Mouse (Mus musculus): ENCODE data around the gene Gp1ba. TPM values are rescaled to one million over a fixed set of nuclear protein-coding genes. Genes with fewer than 3 reads are reported as not detected.

The Gp1ba gene
- total RNA-seq, 2 experiments from 2014 or later, result not detected

Other genes starting within 250 kb of the Gp1ba start
- 31.6 and 33.0 TPM in 2 replicates for gene Pelp1, start 229.1 kb upstream of the Gp1ba start, total RNA-seq (2014; fragmentation: Nextera tagmentation)
- gene Pelp1, start 229.1 kb upstream of the Gp1ba start, total RNA-seq (2017), result 9.9 and 12.7 TPM in 2 replicates
- 63.2 and 69.8 TPM in 2 replicates for gene Arrb2, start 206.5 kb upstream of the Gp1ba start, total RNA-seq (2014; fragmentation: Nextera tagmentation)
- gene Arrb2, start 206.5 kb upstream of the Gp1ba start, total RNA-seq (2017), result 41.1 and 74.9 TPM in 2 replicates
- 19.7 and 28.5 TPM in 2 replicates for gene Med11, start 187.2 kb upstream of the Gp1ba start, total RNA-seq (2014; fragmentation: Nextera tagmentation)
- gene Med11, start 187.2 kb upstream of the Gp1ba start, total RNA-seq (2017), result 31.5 and 35.8 TPM in 2 replicates
- not detected in 2 replicates for gene Zmynd15, start 179.7 kb upstream of the Gp1ba start, total RNA-seq (2014; fragmentation: Nextera tagmentation)
- not detected in 2 replicates for gene Zmynd15, start 179.7 kb upstream of the Gp1ba start, total RNA-seq (2017)
- not detected in 2 replicates for gene Cxcl16, start 179.1 kb upstream of the Gp1ba start, total RNA-seq (2014; fragmentation: Nextera tagmentation)
- gene Cxcl16, start 179.1 kb upstream of the Gp1ba start, total RNA-seq (2017), result 0.22 TPM in 1 of 2 replicates, not detected in the other
- gene Tm4sf5, start 133.9 kb upstream of the Gp1ba start, total RNA-seq (2014; fragmentation: Nextera tagmentation), result not detected in 2 replicates
- not detected in 2 replicates for gene Tm4sf5, start 133.9 kb upstream of the Gp1ba start, total RNA-seq (2017)
- not detected in 2 replicates for gene Vmo1, start 124.5 kb upstream of the Gp1ba start, total RNA-seq (2014; fragmentation: Nextera tagmentation)
- gene Vmo1, start 124.5 kb upstream of the Gp1ba start, total RNA-seq (2017), result not detected in 2 replicates
- not detected in 2 replicates for gene Gltpd2, start 119.9 kb upstream of the Gp1ba start, total RNA-seq (2014; fragmentation: Nextera tagmentation)
- gene Gltpd2, start 119.9 kb upstream of the Gp1ba start, total RNA-seq (2017), result not detected in 2 replicates
- gene Psmb6, start 113.8 kb upstream of the Gp1ba start, total RNA-seq (2014; fragmentation: Nextera tagmentation), result 243 and 281 TPM in 2 replicates
- gene Psmb6, start 113.8 kb upstream of the Gp1ba start, total RNA-seq (2017), result 290 and 384 TPM in 2 replicates
- gene Gm40193, start 106.2 kb upstream of the Gp1ba start, total RNA-seq (2014; fragmentation: Nextera tagmentation), result not detected in 2 replicates
- gene Gm40193, start 106.2 kb upstream of the Gp1ba start, total RNA-seq (2017), result not detected in 2 replicates
- 0.99 and 6.2 TPM in 2 replicates for gene Pld2, start 99.1 kb upstream of the Gp1ba start, total RNA-seq (2014; fragmentation: Nextera tagmentation)
- 0.10 and 0.26 TPM in 2 replicates for gene Pld2, start 99.1 kb upstream of the Gp1ba start, total RNA-seq (2017)
- gene Mink1, start 76.2 kb upstream of the Gp1ba start, total RNA-seq (2014; fragmentation: Nextera tagmentation), result 25.0 and 36.1 TPM in 2 replicates
- 11.2 and 13.3 TPM in 2 replicates for gene Mink1, start 76.2 kb upstream of the Gp1ba start, total RNA-seq (2017)
- gene 4930544D05Rik, start 23.3 kb upstream of the Gp1ba start, total RNA-seq (2014; fragmentation: Nextera tagmentation), result 1.2 TPM in 1 of 2 replicates, not detected in the other
- not detected in 2 replicates for gene 4930544D05Rik, start 23.3 kb upstream of the Gp1ba start, total RNA-seq (2017)
- not detected in 2 replicates for gene Chrne, start 19.9 kb upstream of the Gp1ba start, total RNA-seq (2014; fragmentation: Nextera tagmentation)
- 0.26 TPM in 1 of 2 replicates, not detected in the other for gene Chrne, start 19.9 kb upstream of the Gp1ba start, total RNA-seq (2017)
- 35.4 and 51.1 TPM in 2 replicates for gene Rnf167, start 8.1 kb downstream of the Gp1ba start, total RNA-seq (2014; fragmentation: Nextera tagmentation)
- 32.7 and 34.6 TPM in 2 replicates for gene Rnf167, start 8.1 kb downstream of the Gp1ba start, total RNA-seq (2017)
- gene Slc25a11, start 8.4 kb downstream of the Gp1ba start, total RNA-seq (2014; fragmentation: Nextera tagmentation), result 80.9 and 91.7 TPM in 2 replicates
- gene Slc25a11, start 8.4 kb downstream of the Gp1ba start, total RNA-seq (2017), result 63.3 and 67.7 TPM in 2 replicates
- gene Pfn1, start 15.5 kb downstream of the Gp1ba start, total RNA-seq (2014; fragmentation: Nextera tagmentation), result 1,205 and 1,364 TPM in 2 replicates
- gene Pfn1, start 15.5 kb downstream of the Gp1ba start, total RNA-seq (2017), result 425 and 461 TPM in 2 replicates
- gene Eno3, start 18.1 kb downstream of the Gp1ba start, total RNA-seq (2014; fragmentation: Nextera tagmentation), result 14.9 and 18.9 TPM in 2 replicates
- gene Eno3, start 18.1 kb downstream of the Gp1ba start, total RNA-seq (2017), result 4.5 and 5.9 TPM in 2 replicates
- 91.0 and 130 TPM in 2 replicates for gene Spag7, start 30.3 kb downstream of the Gp1ba start, total RNA-seq (2014; fragmentation: Nextera tagmentation)
- gene Spag7, start 30.3 kb downstream of the Gp1ba start, total RNA-seq (2017), result 46.8 and 49.8 TPM in 2 replicates
- 18.7 and 25.2 TPM in 2 replicates for gene Camta2, start 49.0 kb downstream of the Gp1ba start, total RNA-seq (2014; fragmentation: Nextera tagmentation)
- 1.5 and 3.0 TPM in 2 replicates for gene Camta2, start 49.0 kb downstream of the Gp1ba start, total RNA-seq (2017)
- gene Inca1, start 61.0 kb downstream of the Gp1ba start, total RNA-seq (2014; fragmentation: Nextera tagmentation), result not detected in 2 replicates
- not detected in 2 replicates for gene Inca1, start 61.0 kb downstream of the Gp1ba start, total RNA-seq (2017)
- 3.6 and 8.3 TPM in 2 replicates for gene Kif1c, start 61.4 kb downstream of the Gp1ba start, total RNA-seq (2014; fragmentation: Nextera tagmentation)
- gene Kif1c, start 61.4 kb downstream of the Gp1ba start, total RNA-seq (2017), result 4.5 and 5.7 TPM in 2 replicates
- gene Zfp3, start 125.1 kb downstream of the Gp1ba start, total RNA-seq (2014; fragmentation: Nextera tagmentation), result 0.45 and 2.1 TPM in 2 replicates
- gene Zfp3, start 125.1 kb downstream of the Gp1ba start, total RNA-seq (2017), result 0.26 and 1.0 TPM in 2 replicates
- not detected in 2 replicates for gene Scimp, start 173.5 kb downstream of the Gp1ba start, total RNA-seq (2014; fragmentation: Nextera tagmentation)
- gene Scimp, start 173.5 kb downstream of the Gp1ba start, total RNA-seq (2017), result not detected in 2 replicates
- 20.4 and 22.5 TPM in 2 replicates for gene Rabep1, start 205.7 kb downstream of the Gp1ba start, total RNA-seq (2014; fragmentation: Nextera tagmentation)
- 32.1 and 36.9 TPM in 2 replicates for gene Rabep1, start 205.7 kb downstream of the Gp1ba start, total RNA-seq (2017)